Mouse (Mus musculus): ENCODE measurements around the gene Irf2bp2.

GRCm38 (mm10) chr8:126590024-126590529, 3.7 kb downstream of the Irf2bp2 start:
- no peak for TF ChIP-seq GATA1 (IDR thresholded peaks at IDR 0.05; ENCODE audit: low read length)
- no peak for TF ChIP-seq TAL1 (IDR thresholded peaks at IDR 0.05; ENCODE audit: low read length)

Data from erythroblast, embryonic 14.5 days (primary cell).